Mouse (Mus musculus) c-Kit-positive CD71-positive TER-119-positive erythroid progenitor cells, embryonic 14.5 days (primary cell): ENCODE data around the gene Insrr.
"Not testable (repeated sequence)": the region's sequence is repeated elsewhere in the genome, so short reads cannot be mapped to it uniquely, and the experiment has no call there.

Experiments
- DNase-seq: peaks from one replicate; pipeline ENCODE4 v3.0.0-alpha.2; 2013; ENCODE audit warnings: low spot score

The Insrr gene

GRCm38 (mm10) chr3:87778283-87778682 lies 18.5 kb upstream of the Insrr start:
- no peak for DNase-seq

DNA sequence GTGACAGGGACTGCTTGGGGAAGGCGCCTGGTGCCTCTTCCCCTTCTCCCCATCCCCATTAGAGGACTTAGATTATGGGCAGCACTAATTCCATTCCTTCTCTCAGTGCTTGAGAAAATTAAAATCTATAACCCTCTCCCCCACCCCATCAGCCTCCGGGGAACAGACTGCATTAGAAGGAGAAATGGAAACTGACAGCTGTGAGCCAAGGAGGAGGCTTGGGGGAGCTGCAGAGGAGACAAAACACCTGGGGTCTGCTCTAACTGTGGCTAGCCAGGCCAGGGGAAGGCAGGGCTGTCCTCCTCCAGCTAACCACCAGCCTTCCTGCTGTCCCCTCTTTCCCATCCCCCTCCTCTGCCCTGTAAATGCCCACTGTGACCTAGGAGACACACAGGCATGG lies 17.7 kb upstream of the Insrr start:
- no peak for DNase-seq

DNA sequence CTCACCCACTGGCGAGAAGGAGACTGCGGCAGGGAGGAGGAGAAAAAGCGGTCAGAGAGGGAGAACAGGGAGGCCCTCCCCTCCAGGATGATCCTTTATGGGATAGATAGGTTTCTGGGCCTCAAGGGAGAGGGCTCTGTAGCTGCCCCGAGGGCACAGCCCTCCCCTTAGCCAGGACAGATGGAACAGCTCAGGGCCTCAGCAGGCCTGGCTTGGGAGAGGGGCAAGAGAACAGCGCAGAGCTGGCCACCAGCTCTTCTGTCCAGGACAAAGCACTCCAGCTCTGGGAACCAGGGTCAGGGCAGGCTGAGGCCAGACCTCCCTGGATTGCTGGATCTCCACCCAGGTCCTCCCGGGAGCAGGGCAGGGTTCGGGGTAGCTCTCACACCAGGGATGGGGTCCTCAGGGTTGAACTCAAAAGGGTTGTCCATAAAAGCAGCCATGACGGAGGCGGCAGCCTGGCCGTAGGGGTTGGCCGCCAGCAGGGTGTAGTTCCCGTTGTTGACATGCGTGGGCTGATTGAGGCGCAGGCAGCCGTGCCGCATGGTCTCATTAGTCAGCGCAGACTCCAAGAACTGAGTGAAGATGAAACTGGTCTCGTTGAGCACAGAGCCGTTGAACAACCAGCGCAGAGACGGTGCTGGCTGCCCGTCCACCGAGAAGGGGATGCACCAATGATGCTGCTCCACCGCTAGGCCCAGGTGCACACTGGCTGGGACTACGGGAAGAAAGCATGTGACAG lies 13.3 kb upstream of the Insrr start:
- DNase-seq = no peak

DNA sequence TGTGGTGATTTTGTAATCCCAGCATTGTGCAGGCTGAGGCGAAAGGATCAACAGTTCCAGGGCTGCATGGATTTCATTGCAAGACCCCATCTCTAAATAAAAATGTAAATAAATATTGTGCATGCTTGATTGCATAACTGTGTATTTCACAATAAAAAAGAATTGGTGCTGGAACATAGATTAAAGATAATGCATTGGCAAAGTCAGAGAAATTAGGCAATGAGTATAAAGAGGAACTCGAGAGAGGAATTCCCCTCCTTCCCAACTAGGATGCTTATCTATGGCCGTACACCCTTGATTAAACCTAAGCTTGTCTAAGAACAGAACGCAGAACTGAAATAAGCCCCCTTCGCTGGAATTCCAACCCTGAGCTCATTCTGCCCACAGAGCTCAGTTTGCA lies 11.6 kb upstream of the Insrr start:
- no peak for DNase-seq

DNA sequence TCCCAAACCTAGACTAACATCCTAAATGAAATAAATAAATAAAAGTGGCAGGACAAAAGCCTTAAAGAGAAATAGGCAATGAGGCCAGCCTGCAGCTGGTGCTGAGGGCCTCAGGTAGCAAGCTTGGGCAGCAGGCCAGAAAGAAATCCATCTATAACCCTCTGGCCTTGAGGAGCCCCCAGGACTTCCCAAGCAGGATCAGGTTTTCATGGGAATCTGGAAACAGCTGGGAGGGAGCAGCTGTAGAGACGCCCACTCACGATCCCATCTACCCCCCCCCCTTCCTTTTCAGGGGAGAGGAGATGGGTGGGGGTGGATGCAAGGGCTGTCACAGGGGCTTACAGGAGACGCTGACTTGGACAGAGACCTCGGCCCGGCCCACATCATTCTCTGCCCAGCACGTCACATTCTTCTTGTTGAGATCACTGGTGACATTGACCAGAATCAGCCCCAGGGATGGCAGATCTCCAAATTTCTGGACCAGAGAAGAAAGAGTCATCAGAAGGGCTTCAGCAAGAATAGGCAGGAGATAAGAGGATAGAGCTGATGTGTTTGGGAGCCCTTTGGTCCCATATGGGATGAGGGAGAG lies 11.0 kb upstream of the Insrr start:
- DNase-seq = no peak

GRCm38 (mm10) chr3:87789248-87789647 lies 7.5 kb upstream of the Insrr start:
- no peak for DNase-seq

DNA sequence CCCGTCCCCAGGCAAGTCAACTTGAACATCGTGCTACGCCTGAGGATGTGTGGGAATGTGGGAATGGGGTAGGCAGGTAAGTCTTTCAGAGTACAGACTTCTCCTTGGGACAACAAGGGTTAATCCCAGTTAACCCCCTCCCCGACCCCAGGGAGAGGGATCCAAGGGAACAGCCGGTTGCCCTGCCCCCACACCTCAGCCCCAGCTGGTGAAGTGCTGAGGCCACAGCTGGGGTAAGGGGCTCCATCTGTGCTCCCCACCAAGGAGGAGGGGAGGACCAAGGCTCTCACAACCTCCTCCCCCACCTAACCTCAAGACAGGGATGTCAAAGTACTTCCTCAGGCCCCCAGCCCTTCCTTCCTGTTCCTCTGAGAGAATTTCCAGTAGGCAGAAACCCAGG lies 7.0 kb upstream of the Insrr start:
- no peak for DNase-seq

DNA sequence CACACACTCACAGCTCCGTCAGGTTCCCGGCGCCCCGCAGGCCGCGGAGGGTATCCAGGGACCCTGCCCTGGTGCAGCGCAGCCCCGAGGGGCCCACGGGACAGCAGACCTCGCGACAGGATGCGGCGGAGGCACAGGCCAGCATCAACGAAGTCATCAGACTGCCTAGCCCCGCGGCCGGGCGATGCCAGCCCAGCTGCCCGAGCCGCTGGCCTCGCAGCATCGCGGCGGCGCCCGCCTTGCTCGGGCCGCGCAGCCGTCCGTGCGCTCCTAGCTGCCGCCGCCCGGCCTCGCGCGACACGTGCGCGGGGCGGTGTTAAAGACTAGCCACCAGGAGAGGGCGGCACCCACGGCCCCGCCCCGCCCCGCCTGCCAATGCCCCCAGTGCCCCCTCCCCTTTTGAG lies 1.8 kb upstream of the Insrr start, which contains the start of gene Ntrk1:
Gene Ntrk1 (minus strand): TSS at position 241 of the 404 bp plus-strand sequence.
- no peak for DNase-seq

DNA sequence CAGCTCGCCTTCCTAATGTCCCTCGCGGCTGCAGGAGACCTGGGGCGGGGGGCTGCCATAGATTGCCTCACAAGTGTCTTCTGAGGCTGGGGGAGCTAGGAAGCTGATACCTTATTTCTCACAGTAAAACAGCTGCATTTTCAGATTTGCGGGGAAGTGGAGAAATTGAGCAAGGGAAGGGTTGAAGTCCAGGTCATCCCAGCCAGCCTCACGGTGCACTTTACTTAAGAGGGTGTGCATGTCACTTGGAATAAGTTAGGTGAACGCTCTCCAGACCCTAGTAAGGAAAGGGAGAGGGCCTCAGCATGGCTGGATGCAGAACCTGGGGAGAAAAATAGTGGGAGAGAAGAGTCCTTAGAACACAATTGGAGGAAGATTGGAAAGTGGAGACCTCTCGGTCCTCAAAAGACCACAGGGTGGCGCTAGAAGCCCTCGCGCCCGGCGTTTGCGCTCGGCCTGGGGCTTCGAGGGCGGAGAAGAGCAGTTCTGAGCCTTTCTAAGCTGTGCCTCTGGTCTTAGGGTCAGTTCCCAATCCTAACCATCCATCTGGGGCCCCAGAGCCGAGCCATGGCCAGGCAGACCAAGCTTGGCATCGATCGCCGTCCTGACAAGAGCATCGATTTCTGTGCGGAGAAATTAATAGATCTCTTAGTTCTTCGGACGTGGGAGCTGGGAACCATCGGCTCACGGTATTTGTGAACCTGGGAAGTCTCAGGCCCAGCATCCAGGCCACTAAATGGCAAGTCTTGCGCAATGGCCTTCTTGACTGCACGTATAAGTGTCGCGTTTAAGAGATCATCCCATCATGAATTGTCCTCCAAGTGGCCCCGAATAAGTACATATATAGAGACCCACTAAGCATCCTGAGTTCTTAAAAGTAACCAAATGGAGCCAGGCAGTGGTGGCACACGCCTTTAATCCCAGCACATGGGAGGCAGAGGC lies 1.1 kb upstream of the Insrr start:
- peak; percentile 15 for DNase-seq

DNA sequence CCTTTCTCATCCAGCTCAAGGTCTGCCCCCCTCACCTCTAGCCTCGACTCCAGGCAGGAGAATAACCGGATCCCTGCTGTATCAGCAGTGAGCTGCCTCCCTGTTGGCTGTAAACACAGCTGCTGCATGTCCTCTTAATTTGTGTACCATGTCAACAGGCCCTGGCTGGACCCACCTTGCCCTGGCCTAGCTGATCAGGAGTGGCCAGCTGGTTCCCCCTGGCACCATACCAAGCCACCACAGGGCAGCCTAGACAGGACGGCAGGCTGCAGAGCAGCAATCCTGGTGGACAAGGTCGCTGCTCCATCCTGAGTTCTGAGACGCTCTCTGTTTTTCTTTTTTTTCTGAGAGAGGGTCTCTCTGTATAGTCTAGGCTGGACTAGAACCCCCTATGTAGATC lies 4.9 kb downstream of the Insrr start:
- DNase-seq = no peak

GRCm38 (mm10) chr3:87804038-87804677 lies 7.4 kb downstream of the Insrr start:
- no peak for DNase-seq

DNA sequence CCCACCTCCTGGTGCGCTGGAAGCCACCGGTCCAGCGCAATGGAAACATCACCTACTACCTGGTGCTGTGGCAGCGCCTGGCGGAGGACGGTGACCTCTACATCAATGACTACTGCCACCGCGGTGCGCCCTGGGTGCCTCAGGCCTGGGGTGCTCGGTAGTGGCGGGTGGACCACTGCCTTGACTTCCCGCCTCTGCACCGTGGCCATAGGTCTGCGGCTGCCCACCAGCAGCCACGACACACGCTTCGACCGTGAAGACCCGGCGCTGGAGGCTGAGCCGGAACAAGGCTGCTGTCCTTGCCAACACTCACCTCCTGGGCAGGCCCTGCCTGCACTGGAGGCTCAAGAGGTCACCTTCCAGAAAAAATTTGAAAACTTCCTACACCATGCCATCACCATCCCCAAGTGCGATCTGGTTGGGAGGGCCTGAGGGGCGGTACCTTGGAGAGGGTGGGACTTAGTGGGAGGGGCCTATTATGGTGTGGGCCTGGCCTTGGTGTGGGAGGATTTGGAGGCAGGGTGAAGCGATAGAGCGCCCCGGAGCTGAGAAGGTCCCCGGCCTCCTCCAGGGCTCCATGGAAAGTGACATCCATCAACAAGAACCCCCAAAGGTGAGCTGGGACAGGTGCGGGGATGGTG lies 12.7 kb downstream of the Insrr start:
- no peak for DNase-seq

- no peak for DNase-seq
Observed at GRCm38 (mm10) chr3:87811297-87811696, 14.5 kb downstream of the Insrr start.

DNA sequence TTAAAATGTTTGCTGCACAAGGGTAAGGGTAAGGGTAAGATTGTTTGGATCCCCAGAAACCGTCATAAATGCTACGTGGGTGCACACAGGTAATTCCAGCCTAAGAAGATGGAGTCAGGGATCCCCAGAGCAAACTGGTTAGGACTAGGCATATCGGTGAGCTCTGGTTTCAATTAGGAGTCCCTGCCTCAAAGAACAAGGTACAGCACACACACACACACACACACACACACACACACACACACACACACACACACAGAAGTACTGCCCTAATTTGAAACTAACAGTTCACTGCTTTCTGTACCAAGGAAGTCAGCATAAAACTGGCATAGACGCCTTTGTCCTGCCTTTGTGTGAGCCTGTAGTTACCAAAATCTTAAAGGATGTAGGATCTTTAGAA lies 15.7 kb downstream of the Insrr start:
- DNase-seq = no peak

GRCm38 (mm10) chr3:87812873-87813272 lies 16.1 kb downstream of the Insrr start:
- DNase-seq = no peak

GRCm38 (mm10) chr3:87816166-87816565 lies 19.4 kb downstream of the Insrr start:
- DNase-seq = no peak

- peak; percentile 62 for DNase-seq
Observed at GRCm38 (mm10) chr3:87816646-87817093, 19.9 kb downstream of the Insrr start.

GRCm38 (mm10) chr3:87818226-87818625 lies 21.5 kb downstream of the Insrr start:
- DNase-seq = no peak

- DNase-seq = not testable (repeated sequence)
Observed at GRCm38 (mm10) chr3:87824206-87824605, 27.5 kb downstream of the Insrr start, which contains the start of gene Pear1. Gene Pear1 (minus strand): TSS chr3:87824306.

DNA sequence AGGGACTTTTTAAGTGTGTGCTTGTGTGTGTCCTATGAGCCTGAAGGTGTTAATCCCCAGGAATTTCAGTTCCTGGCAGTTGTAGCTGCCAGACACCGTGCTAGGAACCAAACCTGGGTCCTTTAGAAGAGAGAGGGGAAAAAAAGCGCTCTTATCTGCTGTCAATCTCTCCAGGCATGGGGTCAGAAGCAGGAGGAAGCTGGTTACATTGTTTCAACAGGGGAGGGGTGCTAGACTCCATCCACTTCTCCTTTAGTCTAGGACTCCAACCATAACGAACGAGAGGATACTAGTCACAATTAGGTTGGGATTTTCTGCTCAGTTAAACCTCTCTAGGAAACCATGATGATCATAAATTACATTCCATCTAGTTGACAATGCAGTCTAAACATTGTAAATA lies 31.7 kb downstream of the Insrr start:
- DNase-seq = no peak

DNA sequence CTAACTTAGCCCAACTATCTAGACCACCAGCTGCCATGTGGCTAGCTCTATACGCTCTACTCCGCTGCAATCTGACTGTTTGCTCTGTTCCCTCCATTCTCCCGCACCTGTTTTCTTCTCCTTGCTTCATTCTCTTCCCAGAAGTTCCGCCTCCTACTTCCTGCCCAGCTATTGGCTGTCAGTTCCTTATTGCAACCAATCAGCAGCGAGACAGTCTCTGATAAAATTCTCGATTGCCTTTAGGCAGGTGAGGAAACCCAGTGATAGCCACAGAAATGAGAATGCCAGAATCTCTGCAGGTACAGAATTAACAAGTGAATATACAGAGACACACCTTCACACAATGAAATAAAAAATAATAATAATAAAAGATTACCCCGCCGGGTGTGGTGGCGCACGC lies 32.3 kb downstream of the Insrr start:
- no peak for DNase-seq
